Mouse (Mus musculus) bone marrow macrophage, adult 2 months (primary cell): ENCODE data around the gene Scgn. TPM values are rescaled to one million over a fixed set of nuclear protein-coding genes. Genes with fewer than 3 reads are reported as not detected.

Source experiments
- H3K27ac ChIP-seq: 2 replicates; pipeline ENCODE4 v1.5.1; 2012; ENCODE audit warnings: low read depth, low read length; ENCODE audit not compliant: insufficient read depth
- H3K4me1 ChIP-seq: 2 replicates; pipeline ENCODE4 v1.6.1; 2012; ENCODE audit warnings: low read length; ENCODE audit not compliant: control insufficient read depth, insufficient read depth
- H3K4me3 ChIP-seq: 2 replicates; pipeline ENCODE4 v1.5.1; 2012; ENCODE audit warnings: mild to moderate bottlenecking, low read length, moderate library complexity; ENCODE audit not compliant: insufficient read depth
- CTCF ChIP-seq: IDR thresholded peaks from 2 replicates; pipeline ENCODE4 v1.5.1; 2012; ENCODE audit warnings: low read depth, mild to moderate bottlenecking, low read length, moderate library complexity
- POLR2A ChIP-seq: IDR thresholded peaks from 2 replicates; pipeline ENCODE4 v1.6.1; 2012; ENCODE audit warnings: mild to moderate bottlenecking, low read depth, low read length, borderline replicate concordance
- polyA plus RNA-seq: library from polyadenylated mRNA; stranded (reverse); fragments of >200 nt; gene quantifications from 2 replicates; pipeline ENCODE4 v1.2.4, GENCODE M21; 2012; ENCODE audit not compliant: missing spikeins, insufficient read depth, insufficient read length

Gene Scgn
- polyA plus RNA-seq, 1 experiment = not detected

GRCm38 (mm10) chr13:23942861-23943260, 48.2 kb downstream of the Scgn start:
- Histone ChIP-seq H3K4me3 (no peak overlapping the region), H3K27ac (no peak overlapping the region), H3K4me1 (no peaks in the 10 kb centered on the region)
- no peak for TF ChIP-seq POLR2A
- no peak for TF ChIP-seq CTCF

- no peak overlapping the region for H3K4me3 ChIP-seq
- TF ChIP-seq CTCF (no peak), POLR2A (no peak)
- H3K4me1 ChIP-seq = no peaks in the 10 kb centered on the region
- H3K27ac ChIP-seq = no peak overlapping the region
These were observed 50.7 kb downstream of the Scgn start for GRCm38 (mm10) chr13:23940291-23940690.

- H3K27ac ChIP-seq = no peak overlapping the region
- H3K4me3 ChIP-seq = no peak overlapping the region
- TF ChIP-seq POLR2A (no peak), CTCF (no peak)
- no peaks in the 10 kb centered on the region for H3K4me1 ChIP-seq
These were observed 52.3 kb downstream of the Scgn start for GRCm38 (mm10) chr13:23938699-23939098.

GRCm38 (mm10) chr13:23934211-23934520, 56.8 kb downstream of the Scgn start, which contains the start of gene Hist1h2aa:
Gene Hist1h2aa, plus strand, starts transcription at chr13:23934462.
- no peaks in the 10 kb centered on the region for H3K4me1 ChIP-seq
- H3K4me3 ChIP-seq = no peak within 1 kb of the TSS
- H3K27ac ChIP-seq = no peak within 1 kb of the TSS
- no peak for TF ChIP-seq CTCF
- no peak for TF ChIP-seq POLR2A

- Histone ChIP-seq H3K4me1 (no peaks in the 10 kb centered on the region), H3K27ac (no peak within 1 kb of the TSS), H3K4me3 (no peak within 1 kb of the TSS)
- no peak for TF ChIP-seq POLR2A
- no peak for TF ChIP-seq CTCF
These were observed 57.4 kb downstream of the Scgn start, which contains the start of gene Hist1h2ba for GRCm38 (mm10) chr13:23933421-23934210. Gene Hist1h2ba, minus strand, starts transcription at chr13:23934156.

GRCm38 (mm10) chr13:23930904-23931303, 60.1 kb downstream of the Scgn start:
- Histone ChIP-seq H3K27ac (no peak overlapping the region), H3K4me3 (no peak overlapping the region), H3K4me1 (no peaks in the 10 kb centered on the region)
- TF ChIP-seq POLR2A (no peak), CTCF (no peak)

- no peaks in the 10 kb centered on the region for H3K4me1 ChIP-seq
- no peak for TF ChIP-seq POLR2A
- TF ChIP-seq CTCF = no peak
- no peak overlapping the region for H3K4me3 ChIP-seq
- no peak overlapping the region for H3K27ac ChIP-seq
These were observed 60.6 kb downstream of the Scgn start for GRCm38 (mm10) chr13:23930461-23930860.

- Histone ChIP-seq H3K4me1 (no peaks in the 10 kb centered on the region), H3K4me3 (no peak overlapping the region), H3K27ac (no peak overlapping the region)
- no peak for TF ChIP-seq CTCF
- TF ChIP-seq POLR2A = no peak
These were observed 62.4 kb downstream of the Scgn start for GRCm38 (mm10) chr13:23928637-23929036.

- TF ChIP-seq POLR2A (no peak), CTCF (no peak)
- Histone ChIP-seq H3K4me1 (no peaks in the 10 kb centered on the region), H3K27ac (no peak overlapping the region), H3K4me3 (no peak overlapping the region)
These were observed 65.2 kb downstream of the Scgn start for GRCm38 (mm10) chr13:23925792-23926191.

- TF ChIP-seq CTCF (no peak), POLR2A (no peak)
- H3K27ac ChIP-seq = no peak overlapping the region
- no peak overlapping the region for H3K4me3 ChIP-seq
- no peaks in the 10 kb centered on the region for H3K4me1 ChIP-seq
These were observed 73.3 kb downstream of the Scgn start for GRCm38 (mm10) chr13:23917674-23918073.
